In genomic region chr7:70828486-70829195, GRCm38 (mm10) we compare ENCODE assay signal across 27 mouse cellular contexts.
DNase-seq lines count a peak whose midpoint lies in the region; ATAC-seq and TF ChIP-seq lines count a peak whose summit lies in the region.
"Had no signal": no experiment of that assay in that cellular context is flagged by ENCODE, and none has a peak within 500 bp of the region (broad histone marks: within the 10 kb centered on the region; RNA-seq: fewer than 3 reads in every experiment).

No protein-coding gene starts in this region.

- 0 out of 2 replicates have a peak overlapping the region, but pooled peaks have one; percentile 12 for H3K27ac ChIP-seq in gastrocnemius, adult 2 months
- H3K27ac ChIP-seq in kidney, postnatal 0 days = peak overlapping the region; percentile 47; the same call in 1 of the 2 replicates
- H3K27ac ChIP-seq in hindbrain, embryonic 14.5 days = no peak overlapping the region
- H3K27ac ChIP-seq: embryonic facial prominence, embryonic 12.5 days; embryonic facial prominence, embryonic 15.5 days; heart, adult 2 months; heart, embryonic 10.5 days; heart, embryonic 13.5 days; hindbrain, embryonic 15.5 days had no signal

- H3K4me2 ChIP-seq in kidney, postnatal 0 days (ENCODE audit: low read length) = no peak overlapping the region
- no peak overlapping the region for H3K4me2 ChIP-seq in hindbrain, embryonic 14.5 days (replicated peaks)
- H3K4me2 ChIP-seq: embryonic facial prominence, embryonic 12.5 days; embryonic facial prominence, embryonic 15.5 days; heart, embryonic 13.5 days; hindbrain, embryonic 15.5 days had no signal

- H3K36me3 ChIP-seq in kidney, postnatal 0 days (ENCODE audit: insufficient read depth, low read length) = no peaks in the 10 kb centered on the region
- no peaks in the 10 kb centered on the region for H3K36me3 ChIP-seq in hindbrain, embryonic 14.5 days (replicated peaks; ENCODE audit: control insufficient read depth, insufficient read depth)
- H3K36me3 ChIP-seq: embryonic facial prominence, embryonic 12.5 days; embryonic facial prominence, embryonic 15.5 days; G1E; heart, embryonic 10.5 days; heart, embryonic 13.5 days; hindbrain, embryonic 15.5 days had no signal

- peaks cover 7% of the 10 kb centered on the region; the same call in 1 of the 2 replicates for H3K4me1 ChIP-seq in kidney, postnatal 0 days (replicated peaks; ENCODE audit: insufficient read depth, low read length)
- no peaks in the 10 kb centered on the region for H3K4me1 ChIP-seq in hindbrain, embryonic 14.5 days (replicated peaks; ENCODE audit: control insufficient read depth, insufficient read depth, low read length)
- H3K4me1 ChIP-seq: embryonic facial prominence, embryonic 12.5 days; embryonic facial prominence, embryonic 15.5 days; heart, embryonic 13.5 days; hindbrain, embryonic 15.5 days had no signal

- no peak for ATAC-seq in kidney, postnatal 0 days (replicated peaks; ENCODE audit: low FRiP score, low read depth)
- ATAC-seq in hindbrain, embryonic 14.5 days (ENCODE audit: low FRiP score) = no peak
- ATAC-seq: forebrain, embryonic 14.5 days; forebrain, postnatal 0 days; Patski had no signal

- no peak for DNase-seq in gastrocnemius, adult 2 months
- no peak for DNase-seq in gastrocnemius, postnatal 36 days
- peak; percentile 75 for DNase-seq in kidney, adult 9 months
- DNase-seq in kidney, adult 18-20 months = no peak
- no peak for DNase-seq in kidney, postnatal 0 days (ENCODE audit: low spot score)
- peak; percentile 41 to 49 for DNase-seq in kidney, postnatal 36 days
- no peak for DNase-seq in embryo, embryonic 9.5 days (ENCODE audit: extremely low spot score)
- DNase-seq in hindbrain, embryonic 14.5 days (ENCODE audit: low spot score) = no peak
- DNase-seq: adrenal gland, adult 2 months; adrenal gland, postnatal 14 days; cerebellum, adult 18-20 months; cerebellum, adult 9-10 months; cerebellum, postnatal 14 days; forebrain, postnatal 0 days; gastrocnemius, postnatal 25 days; heart, adult 2 months; heart, postnatal 14 days; heart, postnatal 4 days had no signal

- no peaks in the 10 kb centered on the region for H3K27me3 ChIP-seq in kidney, postnatal 0 days (ENCODE audit: insufficient read depth, low read length)
- H3K27me3 ChIP-seq in hindbrain, embryonic 14.5 days (ENCODE audit: control insufficient read depth, insufficient read depth, low read length) = no peaks in the 10 kb centered on the region
- H3K27me3 ChIP-seq: CH12.LX; embryonic facial prominence, embryonic 12.5 days; embryonic facial prominence, embryonic 15.5 days; heart, embryonic 13.5 days; hindbrain, embryonic 15.5 days; Patski had no signal

- H3K4me3 ChIP-seq in gastrocnemius, adult 2 months = no peak overlapping the region
- no peak overlapping the region for H3K4me3 ChIP-seq in kidney, postnatal 0 days (replicated peaks; ENCODE audit: low read depth, low read length)
- no peak overlapping the region for H3K4me3 ChIP-seq in hindbrain, embryonic 14.5 days (replicated peaks; ENCODE audit: low read length)
- H3K4me3 ChIP-seq: embryonic facial prominence, embryonic 12.5 days; embryonic facial prominence, embryonic 15.5 days; heart, adult 2 months; heart, embryonic 10.5 days; heart, embryonic 13.5 days; hindbrain, embryonic 15.5 days had no signal

- H3K9me3 ChIP-seq in kidney, postnatal 0 days (replicated peaks; ENCODE audit: low read length) = no peaks in the 10 kb centered on the region
- H3K9me3 ChIP-seq in hindbrain, embryonic 14.5 days (ENCODE audit: control insufficient read depth, low read length) = no peaks in the 10 kb centered on the region
- H3K9me3 ChIP-seq: embryonic facial prominence, embryonic 12.5 days; embryonic facial prominence, embryonic 15.5 days; heart, embryonic 10.5 days; heart, embryonic 13.5 days; hindbrain, embryonic 15.5 days had no signal

- intact Hi-C loops in gastrocnemius, adult 2 months (cut with DNase I) = no loop called here
- intact Hi-C loops in gastrocnemius, postnatal 36 days (cut with DNase I) = no loop called here

- no peak for TF ChIP-seq CTCF in gastrocnemius, adult 2 months (IDR thresholded peaks at IDR 0.05)
- TF ChIP-seq CTCF in kidney, postnatal 0 days (IDR thresholded peaks at IDR 0.05; ENCODE audit: low read depth) = no peak

- H3K9ac ChIP-seq in kidney, postnatal 0 days (ENCODE audit: low read depth, low read length) = no peak overlapping the region
- H3K9ac ChIP-seq in hindbrain, embryonic 14.5 days = no peak overlapping the region
- H3K9ac ChIP-seq: embryonic facial prominence, embryonic 12.5 days; embryonic facial prominence, embryonic 15.5 days; forebrain, postnatal 0 days; heart, embryonic 13.5 days; hindbrain, embryonic 15.5 days had no signal

- 15% methylated on average over 5 of the region's 5 CpGs for WGBS in kidney, postnatal 0 days
- WGBS in hindbrain, embryonic 14.5 days = 66% methylated on average over 5 of the region's 5 CpGs

Comparison
In these comparisons a context has a peak if more than half of its experiments do, and no peak if none do; other contexts are left out.
1. DNase-seq: peak in kidney, adult 9 months (single experiment) and kidney, postnatal 36 days (2 of 2); none in gastrocnemius, adult 2 months (single experiment), gastrocnemius, postnatal 36 days (0 of 2), kidney, adult 18-20 months (single experiment), kidney, postnatal 0 days (single experiment), embryo, embryonic 9.5 days (single experiment) and hindbrain, embryonic 14.5 days (single experiment).